Mouse (Mus musculus): Measurements from ENCODE around the gene Lim2. TPM values are rescaled to one million over a fixed set of nuclear protein-coding genes. Genes with fewer than 3 reads are reported as not detected.
"Not testable (repeated sequence)": the region's sequence is repeated elsewhere in the genome, so short reads cannot be mapped to it uniquely, and the experiment has no call there.

Lim2 gene
- polyA plus RNA-seq, 1 experiment, result not detected

GRCm38 (mm10) chr7:43409084-43409483 is 18.4 kb upstream of the Lim2 start:
- Histone ChIP-seq H3K4me3 (ENCODE audit: insufficient read depth, low read depth, low read length) (no peak overlapping the region), H3K4me1 (ENCODE audit: control insufficient read depth, insufficient read depth, low read length) (no peaks in the 10 kb centered on the region), H3K36me3 (ENCODE audit: control insufficient read depth, insufficient read depth, low read length) (no peaks in the 10 kb centered on the region), H3K27me3 (replicated peaks; ENCODE audit: control insufficient read depth, insufficient read depth, low read length) (no peaks in the 10 kb centered on the region), H3K27ac (ENCODE audit: insufficient read depth, low read depth, low read length) (no peak overlapping the region)
- TF ChIP-seq CTCF (conservative IDR thresholded peaks at IDR 0.05; ENCODE audit: insufficient read depth, insufficient read length, low read depth, low read length) (no peak), POLR2A (IDR thresholded peaks at IDR 0.05; ENCODE audit: low read depth, low read length) (no peak)
- WGBS, result 68% methylated on average over 3 of the region's 3 CpGs
- DNase-seq, result no peak

GRCm38 (mm10) chr7:43411724-43412123 is 15.7 kb upstream of the Lim2 start:
- not testable (repeated sequence) for H3K4me3 ChIP-seq (ENCODE audit: insufficient read depth, low read depth, low read length); H3K4me1 ChIP-seq (ENCODE audit: control insufficient read depth, insufficient read depth, low read length); H3K27me3 ChIP-seq (replicated peaks; ENCODE audit: control insufficient read depth, insufficient read depth, low read length); H3K27ac ChIP-seq (ENCODE audit: insufficient read depth, low read depth, low read length); H3K36me3 ChIP-seq (ENCODE audit: control insufficient read depth, insufficient read depth, low read length); DNase-seq
- WGBS, result 32% methylated on average over 4 of the region's 4 CpGs

GRCm38 (mm10) chr7:43417298-43417697 is 10.2 kb upstream of the Lim2 start:
- no peaks in the 10 kb centered on the region for H3K4me1 ChIP-seq (ENCODE audit: control insufficient read depth, insufficient read depth, low read length)
- H3K4me3 ChIP-seq (ENCODE audit: insufficient read depth, low read depth, low read length), result no peak overlapping the region
- no peaks in the 10 kb centered on the region for H3K36me3 ChIP-seq (ENCODE audit: control insufficient read depth, insufficient read depth, low read length)
- no peak overlapping the region for H3K27ac ChIP-seq (ENCODE audit: insufficient read depth, low read depth, low read length)
- TF ChIP-seq CTCF (conservative IDR thresholded peaks at IDR 0.05; ENCODE audit: insufficient read depth, insufficient read length, low read depth, low read length) (no peak), POLR2A (IDR thresholded peaks at IDR 0.05; ENCODE audit: low read depth, low read length) (no peak)
- WGBS, result 86% methylated on average over 10 of the region's 10 CpGs
- no peak for DNase-seq
- H3K27me3 ChIP-seq (replicated peaks; ENCODE audit: control insufficient read depth, insufficient read depth, low read length), result no peaks in the 10 kb centered on the region

- no peaks in the 10 kb centered on the region for H3K27me3 ChIP-seq (replicated peaks; ENCODE audit: control insufficient read depth, insufficient read depth, low read length)
- TF ChIP-seq CTCF (conservative IDR thresholded peaks at IDR 0.05; ENCODE audit: insufficient read depth, insufficient read length, low read depth, low read length) (peak; percentile 99; the same call in 1 of the 2 replicates), POLR2A (IDR thresholded peaks at IDR 0.05; ENCODE audit: low read depth, low read length) (no peak)
- no peaks in the 10 kb centered on the region for H3K36me3 ChIP-seq (ENCODE audit: control insufficient read depth, insufficient read depth, low read length)
- peak; percentile 87 for DNase-seq
- H3K4me3 ChIP-seq (ENCODE audit: insufficient read depth, low read depth, low read length), result no peak overlapping the region
- no peaks in the 10 kb centered on the region for H3K4me1 ChIP-seq (ENCODE audit: control insufficient read depth, insufficient read depth, low read length)
- no peak overlapping the region for H3K27ac ChIP-seq (ENCODE audit: insufficient read depth, low read depth, low read length)
- 19% methylated on average over 11 of the region's 11 CpGs for WGBS
Observed at GRCm38 (mm10) chr7:43422995-43423617, 4.4 kb upstream of the Lim2 start.

GRCm38 (mm10) chr7:43423991-43424625 is 3.4 kb upstream of the Lim2 start:
- DNase-seq, result no peak
- Histone ChIP-seq H3K27ac (ENCODE audit: insufficient read depth, low read depth, low read length) (no peak overlapping the region), H3K4me3 (ENCODE audit: insufficient read depth, low read depth, low read length) (no peak overlapping the region), H3K27me3 (replicated peaks; ENCODE audit: control insufficient read depth, insufficient read depth, low read length) (no peaks in the 10 kb centered on the region), H3K36me3 (ENCODE audit: control insufficient read depth, insufficient read depth, low read length) (no peaks in the 10 kb centered on the region), H3K4me1 (ENCODE audit: control insufficient read depth, insufficient read depth, low read length) (no peaks in the 10 kb centered on the region)
- WGBS, result 67% methylated on average over 3 of the region's 3 CpGs
- no peak for TF ChIP-seq POLR2A (IDR thresholded peaks at IDR 0.05; ENCODE audit: low read depth, low read length)
- TF ChIP-seq CTCF (conservative IDR thresholded peaks at IDR 0.05; ENCODE audit: insufficient read depth, insufficient read length, low read depth, low read length), result no peak

- H3K4me3 ChIP-seq (ENCODE audit: insufficient read depth, low read depth, low read length), result no peak overlapping the region
- WGBS, result 66% methylated on average over 4 of the region's 4 CpGs
- no peaks in the 10 kb centered on the region for H3K27me3 ChIP-seq (replicated peaks; ENCODE audit: control insufficient read depth, insufficient read depth, low read length)
- H3K4me1 ChIP-seq (ENCODE audit: control insufficient read depth, insufficient read depth, low read length), result no peaks in the 10 kb centered on the region
- no peak for DNase-seq
- H3K27ac ChIP-seq (ENCODE audit: insufficient read depth, low read depth, low read length), result no peak overlapping the region
- H3K36me3 ChIP-seq (ENCODE audit: control insufficient read depth, insufficient read depth, low read length), result no peaks in the 10 kb centered on the region
- no peak for TF ChIP-seq CTCF (conservative IDR thresholded peaks at IDR 0.05; ENCODE audit: insufficient read depth, insufficient read length, low read depth, low read length)
- no peak for TF ChIP-seq POLR2A (IDR thresholded peaks at IDR 0.05; ENCODE audit: low read depth, low read length)
Observed at GRCm38 (mm10) chr7:43429500-43429899, 2.0 kb downstream of the Lim2 start.

GRCm38 (mm10) chr7:43432891-43433290 is 5.4 kb downstream of the Lim2 start:
- TF ChIP-seq POLR2A (IDR thresholded peaks at IDR 0.05; ENCODE audit: low read depth, low read length), result no peak
- no peak for TF ChIP-seq CTCF (conservative IDR thresholded peaks at IDR 0.05; ENCODE audit: insufficient read depth, insufficient read length, low read depth, low read length)
- Histone ChIP-seq H3K36me3 (ENCODE audit: control insufficient read depth, insufficient read depth, low read length) (no peaks in the 10 kb centered on the region), H3K4me3 (ENCODE audit: insufficient read depth, low read depth, low read length) (no peak overlapping the region), H3K4me1 (ENCODE audit: control insufficient read depth, insufficient read depth, low read length) (no peaks in the 10 kb centered on the region), H3K27ac (ENCODE audit: insufficient read depth, low read depth, low read length) (no peak overlapping the region), H3K27me3 (replicated peaks; ENCODE audit: control insufficient read depth, insufficient read depth, low read length) (no peaks in the 10 kb centered on the region)
- DNase-seq, result no peak
- WGBS, result 80% methylated on average over 4 of the region's 4 CpGs

All from kidney, adult 2 months (tissue).